In genomic region chr16:73471547-73471946, GRCm38 (mm10) we compare ENCODE assay signal across 10 mouse cellular contexts.
A peak's percentile ranks its signal among the peaks of the same experiment; 100 is the strongest.
DNase-seq lines count a peak whose midpoint lies in the region; ATAC-seq and TF ChIP-seq lines count a peak whose summit lies in the region.
"Had no signal": no experiment of that assay in that cellular context is flagged by ENCODE, and none has a peak within 500 bp of the region (broad histone marks: within the 10 kb centered on the region; RNA-seq: fewer than 3 reads in every experiment).

No protein-coding gene starts in this region.

- WGBS in hindbrain, embryonic 16.5 days, result 52% methylated on average over 5 of the region's 5 CpGs
- WGBS in hindbrain, embryonic 12.5 days, result 76% methylated on average over 5 of the region's 5 CpGs
- 70% methylated on average over 5 of the region's 5 CpGs for WGBS in intestine, postnatal 0 days

- ATAC-seq in hindbrain, embryonic 16.5 days, result peak; percentile 75
- ATAC-seq in hindbrain, embryonic 12.5 days (ENCODE audit: low FRiP score), result no peak
- no peak for ATAC-seq in intestine, postnatal 0 days
- ATAC-seq in activated CD4-positive, CD25-positive, alpha-beta regulatory T cell, adult 4 months, result no peak
- ATAC-seq in CD4-positive, CD25-positive, alpha-beta regulatory T cell, adult 4 months, result no peak
- ATAC-seq: inflammation-experienced regulatory T-cells, adult 6 months had no signal

- no peaks in the 10 kb centered on the region for H3K4me1 ChIP-seq in hindbrain, embryonic 16.5 days (ENCODE audit: control insufficient read depth, insufficient read depth, low read depth, low read length)
- H3K4me1 ChIP-seq in hindbrain, embryonic 12.5 days, result no peaks in the 10 kb centered on the region
- H3K4me1 ChIP-seq in intestine, postnatal 0 days (replicated peaks; ENCODE audit: control insufficient read depth, insufficient read depth, low read length), result no peaks in the 10 kb centered on the region

- no peak overlapping the region for H3K4me2 ChIP-seq in hindbrain, embryonic 16.5 days (ENCODE audit: low read length)
- no peak overlapping the region for H3K4me2 ChIP-seq in hindbrain, embryonic 12.5 days (replicated peaks)
- H3K4me2 ChIP-seq in intestine, postnatal 0 days (replicated peaks; ENCODE audit: low read depth), result no peak overlapping the region

- H3K4me3 ChIP-seq in hindbrain, embryonic 16.5 days (ENCODE audit: low read length), result no peak overlapping the region
- no peak overlapping the region for H3K4me3 ChIP-seq in hindbrain, embryonic 12.5 days
- no peak overlapping the region for H3K4me3 ChIP-seq in intestine, postnatal 0 days (ENCODE audit: low read depth, low read length)

- no peaks in the 10 kb centered on the region for H3K27me3 ChIP-seq in hindbrain, embryonic 16.5 days (replicated peaks; ENCODE audit: control insufficient read depth, insufficient read depth, low read length)
- no peaks in the 10 kb centered on the region for H3K27me3 ChIP-seq in hindbrain, embryonic 12.5 days
- H3K27me3 ChIP-seq in intestine, postnatal 0 days (replicated peaks; ENCODE audit: control insufficient read depth, insufficient read depth, low read length), result no peaks in the 10 kb centered on the region

- H3K9me3 ChIP-seq in hindbrain, embryonic 16.5 days (ENCODE audit: control insufficient read depth, low read length), result no peaks in the 10 kb centered on the region
- no peaks in the 10 kb centered on the region for H3K9me3 ChIP-seq in hindbrain, embryonic 12.5 days (replicated peaks)
- H3K9me3 ChIP-seq in intestine, postnatal 0 days (ENCODE audit: control insufficient read depth), result no peaks in the 10 kb centered on the region

- no peaks in the 10 kb centered on the region for H3K36me3 ChIP-seq in hindbrain, embryonic 16.5 days (ENCODE audit: control insufficient read depth, insufficient read depth, low read length)
- no peaks in the 10 kb centered on the region for H3K36me3 ChIP-seq in hindbrain, embryonic 12.5 days
- H3K36me3 ChIP-seq in intestine, postnatal 0 days (ENCODE audit: control insufficient read depth, insufficient read depth), result no peaks in the 10 kb centered on the region

- H3K27ac ChIP-seq in hindbrain, embryonic 16.5 days (ENCODE audit: low read depth, low read length), result no peak overlapping the region
- no peak overlapping the region for H3K27ac ChIP-seq in hindbrain, embryonic 12.5 days
- no peak overlapping the region for H3K27ac ChIP-seq in intestine, postnatal 0 days (ENCODE audit: low read depth, low read length)
- H3K27ac ChIP-seq: liver, embryonic 14.5 days had no signal

- peak; percentile 62 for DNase-seq in adrenal gland, adult 2 months
- peak; percentile 6 to 23 for DNase-seq in adrenal gland, postnatal 4 days (ENCODE audit: low spot score in 2 of 2)
- DNase-seq in kidney, postnatal 36 days, result peak; percentile 8 to 66

- H3K9ac ChIP-seq in hindbrain, embryonic 16.5 days (ENCODE audit: low read depth, low read length), result no peak overlapping the region
- H3K9ac ChIP-seq in hindbrain, embryonic 12.5 days, result no peak overlapping the region
- H3K9ac ChIP-seq in intestine, postnatal 0 days (ENCODE audit: low read depth, low read length), result no peak overlapping the region
- H3K9ac ChIP-seq: liver, embryonic 14.5 days had no signal

- no peak for TF ChIP-seq CTCF in intestine, postnatal 0 days (IDR thresholded peaks at IDR 0.05; ENCODE audit: low read depth)
